Mouse (Mus musculus): ENCODE data around the gene Ly6g5c. TPM values are rescaled to one million over a fixed set of nuclear protein-coding genes. Genes with fewer than 3 reads are reported as not detected.

Gene Ly6g5c
- total and polyA plus RNA-seq, 3 experiments: not detected

- Histone ChIP-seq H3K27ac (no peak overlapping the region), H3K4me1 (ENCODE audit: control insufficient read depth, insufficient read depth, low read length) (peaks cover 1% of the 10 kb centered on the region; the same call in 1 of the 2 replicates), H3K4me3 (no peak overlapping the region), H3K79me2 (replicated peaks; ENCODE audit: control insufficient read depth, insufficient read depth, low read length) (no peaks in the 10 kb centered on the region), H3K36me3 (ENCODE audit: control insufficient read depth, insufficient read depth, low read length) (no peaks in the 10 kb centered on the region), H3K9ac (ENCODE audit: low read depth, low read length) (no peak overlapping the region), H3K27me3 (ENCODE audit: control insufficient read depth, insufficient read depth, low read length) (no peaks in the 10 kb centered on the region)
- intact Hi-C loops (cut with DNase I): no loop called here
- no peak for DNase-seq
- WGBS: 82% methylated on average over 14 of the region's 14 CpGs
- TF ChIP-seq POLR2A (IDR thresholded peaks at IDR 0.05; ENCODE audit: insufficient read depth, low read depth, low read length) (no peak), CTCF (IDR thresholded peaks at IDR 0.05) (no peak)
Measured at GRCm38 (mm10) chr17:35092403-35093198, 15.5 kb upstream of the Ly6g5c start.

- intact Hi-C loops (cut with DNase I): no loop called here
- H3K27ac ChIP-seq: no peak overlapping the region
- H3K9ac ChIP-seq (ENCODE audit: low read depth, low read length): no peak overlapping the region
- no peaks in the 10 kb centered on the region for H3K27me3 ChIP-seq (ENCODE audit: control insufficient read depth, insufficient read depth, low read length)
- DNase-seq: no peak
- H3K4me1 ChIP-seq (ENCODE audit: control insufficient read depth, insufficient read depth, low read length): peaks cover 1% of the 10 kb centered on the region; the same call in 1 of the 2 replicates
- no peak overlapping the region for H3K4me3 ChIP-seq
- no peaks in the 10 kb centered on the region for H3K79me2 ChIP-seq (replicated peaks; ENCODE audit: control insufficient read depth, insufficient read depth, low read length)
- TF ChIP-seq POLR2A (IDR thresholded peaks at IDR 0.05; ENCODE audit: insufficient read depth, low read depth, low read length) (no peak), EP300 (IDR thresholded peaks at IDR 0.05; ENCODE audit: insufficient read depth, low read depth, low read length) (no peak), CTCF (IDR thresholded peaks at IDR 0.05) (no peak)
- no peaks in the 10 kb centered on the region for H3K36me3 ChIP-seq (ENCODE audit: control insufficient read depth, insufficient read depth, low read length)
- WGBS: 73% methylated on average over 15 of the region's 15 CpGs
Measured at GRCm38 (mm10) chr17:35094475-35095365, 13.4 kb upstream of the Ly6g5c start.

GRCm38 (mm10) chr17:35096597-35096996, 11.5 kb upstream of the Ly6g5c start:
- no peak for DNase-seq
- intact Hi-C loops (cut with DNase I): no loop called here
- WGBS: 85% methylated on average over 12 of the region's 12 CpGs
- Histone ChIP-seq H3K27me3 (ENCODE audit: control insufficient read depth, insufficient read depth, low read length) (no peaks in the 10 kb centered on the region), H3K9ac (ENCODE audit: low read depth, low read length) (no peak overlapping the region), H3K4me1 (ENCODE audit: control insufficient read depth, insufficient read depth, low read length) (no peaks in the 10 kb centered on the region), H3K36me3 (ENCODE audit: control insufficient read depth, insufficient read depth, low read length) (no peaks in the 10 kb centered on the region), H3K27ac (no peak overlapping the region), H3K79me2 (replicated peaks; ENCODE audit: control insufficient read depth, insufficient read depth, low read length) (no peaks in the 10 kb centered on the region), H3K4me3 (no peak overlapping the region)
- TF ChIP-seq POLR2A (IDR thresholded peaks at IDR 0.05; ENCODE audit: insufficient read depth, low read depth, low read length) (no peak), EP300 (IDR thresholded peaks at IDR 0.05; ENCODE audit: insufficient read depth, low read depth, low read length) (no peak), CTCF (IDR thresholded peaks at IDR 0.05) (no peak)

GRCm38 (mm10) chr17:35097164-35097655, 10.9 kb upstream of the Ly6g5c start:
- WGBS: 84% methylated on average over 12 of the region's 12 CpGs

GRCm38 (mm10) chr17:35100196-35100765, 7.8 kb upstream of the Ly6g5c start:
- no peaks in the 10 kb centered on the region for H3K27me3 ChIP-seq (ENCODE audit: control insufficient read depth, insufficient read depth, low read length)
- 68% methylated on average over 10 of the region's 10 CpGs for WGBS
- no peak overlapping the region for H3K4me3 ChIP-seq
- no peaks in the 10 kb centered on the region for H3K79me2 ChIP-seq (replicated peaks; ENCODE audit: control insufficient read depth, insufficient read depth, low read length)
- no peak for TF ChIP-seq POLR2A (IDR thresholded peaks at IDR 0.05; ENCODE audit: insufficient read depth, low read depth, low read length)
- no peak for TF ChIP-seq EP300 (IDR thresholded peaks at IDR 0.05; ENCODE audit: insufficient read depth, low read depth, low read length)
- TF ChIP-seq CTCF (IDR thresholded peaks at IDR 0.05): no peak
- no peaks in the 10 kb centered on the region for H3K4me1 ChIP-seq (ENCODE audit: control insufficient read depth, insufficient read depth, low read length)
- H3K27ac ChIP-seq: no peak overlapping the region
- H3K36me3 ChIP-seq (ENCODE audit: control insufficient read depth, insufficient read depth, low read length): no peaks in the 10 kb centered on the region
- no peak overlapping the region for H3K9ac ChIP-seq (ENCODE audit: low read depth, low read length)
- intact Hi-C loops (cut with DNase I): no loop called here
- no peak for DNase-seq

More at GRCm38 (mm10) chr17:35097164-35097655, 10.9 kb upstream of the Ly6g5c start:
- intact Hi-C loops (cut with DNase I): no loop called here
- no peak overlapping the region for H3K27ac ChIP-seq
- no peak for DNase-seq
- TF ChIP-seq EP300 (IDR thresholded peaks at IDR 0.05; ENCODE audit: insufficient read depth, low read depth, low read length) (no peak), CTCF (IDR thresholded peaks at IDR 0.05) (peak; percentile 39), POLR2A (IDR thresholded peaks at IDR 0.05; ENCODE audit: insufficient read depth, low read depth, low read length) (no peak)
- no peak overlapping the region for H3K9ac ChIP-seq (ENCODE audit: low read depth, low read length)
- no peak overlapping the region for H3K4me3 ChIP-seq
- no peaks in the 10 kb centered on the region for H3K27me3 ChIP-seq (ENCODE audit: control insufficient read depth, insufficient read depth, low read length)
- H3K36me3 ChIP-seq (ENCODE audit: control insufficient read depth, insufficient read depth, low read length): no peaks in the 10 kb centered on the region
- H3K4me1 ChIP-seq (ENCODE audit: control insufficient read depth, insufficient read depth, low read length): no peaks in the 10 kb centered on the region
- H3K79me2 ChIP-seq (replicated peaks; ENCODE audit: control insufficient read depth, insufficient read depth, low read length): no peaks in the 10 kb centered on the region

All from heart, adult 2 months (tissue).